Mouse (Mus musculus): ENCODE data around the gene 1700021F05Rik.

DNA sequence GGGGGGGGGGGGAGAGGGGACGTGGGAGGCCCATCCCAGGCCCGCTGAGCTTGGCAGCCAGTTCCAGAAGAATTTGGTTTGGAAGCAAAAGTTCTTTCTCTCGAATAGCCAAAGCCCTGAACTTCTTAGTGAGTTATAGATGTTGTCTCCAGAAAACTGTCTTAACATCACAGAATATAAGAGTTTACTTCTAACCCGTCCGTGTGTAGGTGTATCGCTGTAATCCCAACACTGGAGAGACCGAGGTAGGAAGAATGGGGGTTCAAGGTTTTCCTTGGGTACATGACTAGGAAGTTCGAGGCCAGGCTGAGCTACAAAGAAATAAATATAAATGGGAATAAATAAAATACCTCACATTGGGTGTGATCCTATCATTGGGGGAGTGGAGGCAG is 355 bp upstream of the 1700021F05Rik start:
- TF ChIP-seq POLR2A (IDR thresholded peaks at IDR 0.05; ENCODE audit: insufficient read depth, low read length) = no peak
- TF ChIP-seq CTCF (IDR thresholded peaks at IDR 0.05; ENCODE audit: low read depth, low read length) = no peak
